Mouse (Mus musculus): ENCODE results near the gene Tinf2.

Tinf2 gene
- long read RNA-seq, experiment 1, transcript Tinf2-201 (9 exons, 2,956 nt): major isoform, 10 of 19 reads
- long read RNA-seq, experiment 1, partial matches to known transcripts: 0 of 19 reads
- long read RNA-seq, experiment 1, other reads (novel, unspliced or antisense): 8 of 19 reads
- long read RNA-seq, experiment 2, transcript Tinf2-201 (9 exons, 2,956 nt): major isoform, 7 of 12 reads
- long read RNA-seq, experiment 2, partial matches to known transcripts: 0 of 12 reads
- long read RNA-seq, experiment 2, other reads (novel, unspliced or antisense): 4 of 12 reads

GRCm38 (mm10) chr14:55681160-55682117 is at the start of gene Tinf2:
Gene Tinf2, minus strand, starts transcription at chr14:55681820.
- intact Hi-C loops (cut with DNase I): no loop called here

- intact Hi-C loops (cut with DNase I): no loop called here
Measured at GRCm38 (mm10) chr14:55730531-55731032, 49.0 kb upstream of the Tinf2 start.

GRCm38 (mm10) chr14:55730116-55730515 is 48.5 kb upstream of the Tinf2 start:
- intact Hi-C loops (cut with DNase I): no loop called here

GRCm38 (mm10) chr14:55727889-55728685 is 46.5 kb upstream of the Tinf2 start:
- intact Hi-C loops (cut with DNase I): no loop called here

- intact Hi-C loops (cut with DNase I): no loop called here
Measured at GRCm38 (mm10) chr14:55726261-55726660, 44.6 kb upstream of the Tinf2 start.

- intact Hi-C loops (cut with DNase I): no loop called here
Measured at GRCm38 (mm10) chr14:55724411-55724871, 42.8 kb upstream of the Tinf2 start.

- intact Hi-C loops (cut with DNase I): no loop called here
Measured at GRCm38 (mm10) chr14:55723433-55723832, 41.8 kb upstream of the Tinf2 start.

GRCm38 (mm10) chr14:55722438-55722945 is 40.9 kb upstream of the Tinf2 start:
- intact Hi-C loops (cut with DNase I): no loop called here

- intact Hi-C loops (cut with DNase I): no loop called here
Measured at GRCm38 (mm10) chr14:55721700-55722437, 40.2 kb upstream of the Tinf2 start, which contains the start of gene Rabggta. Gene Rabggta, minus strand, starts transcription at chr14:55722263.

GRCm38 (mm10) chr14:55721076-55721475 is 39.5 kb upstream of the Tinf2 start:
- intact Hi-C loops (cut with DNase I): no loop called here

- intact Hi-C loops (cut with DNase I): no loop called here
Measured at GRCm38 (mm10) chr14:55720666-55721065, 39.0 kb upstream of the Tinf2 start.

GRCm38 (mm10) chr14:55719737-55720136 is 38.1 kb upstream of the Tinf2 start:
- intact Hi-C loops (cut with DNase I): no loop called here

- intact Hi-C loops (cut with DNase I): no loop called here
Measured at GRCm38 (mm10) chr14:55716884-55717283, 35.3 kb upstream of the Tinf2 start.

- intact Hi-C loops (cut with DNase I): no loop called here
Measured at GRCm38 (mm10) chr14:55716271-55716670, 34.7 kb upstream of the Tinf2 start.

- intact Hi-C loops (cut with DNase I): no loop called here
Measured at GRCm38 (mm10) chr14:55714893-55715292, 33.3 kb upstream of the Tinf2 start.

- intact Hi-C loops (cut with DNase I): no loop called here
Measured at GRCm38 (mm10) chr14:55713729-55714122, 32.1 kb upstream of the Tinf2 start, which contains the start of gene Tgm1. Gene Tgm1, minus strand, starts transcription at chr14:55713926.

GRCm38 (mm10) chr14:55713007-55713728 is 31.5 kb upstream of the Tinf2 start:
- intact Hi-C loops (cut with DNase I): no loop called here

- intact Hi-C loops (cut with DNase I): no loop called here
Measured at GRCm38 (mm10) chr14:55711786-55712185, 30.2 kb upstream of the Tinf2 start.

- intact Hi-C loops (cut with DNase I): no loop called here
Measured at GRCm38 (mm10) chr14:55709509-55709908, 27.9 kb upstream of the Tinf2 start.

Data from adrenal gland (tissue).